Mouse (Mus musculus) forebrain, embryonic 11.5 days (tissue): Measurements from ENCODE around the gene Ap2a1. TPM values are rescaled to one million over a fixed set of nuclear protein-coding genes. Genes with fewer than 3 reads are reported as not detected.

Experiments used
- ATAC-seq: fragments of 200-750 bp; cut with Nextera tagmentation; replicated peaks from 2 replicates; pipeline ENCODE4 v1.8.0; 2017; ENCODE audit warnings: moderate TSS enrichment; ENCODE audit not compliant: low FRiP score
- DNase-seq: peaks from one replicate; pipeline ENCODE4 v3.0.0-alpha.2; 2017; ENCODE audit warnings: low spot score
- H3K27ac ChIP-seq: fragments of 300-500 bp; sonication (generic); 2 replicates; pipeline ENCODE4 v1.5.1; 2014; ENCODE audit warnings: low read depth, low read length
- H3K27me3 ChIP-seq: fragments of 300-500 bp; sonication (generic); 2 replicates; pipeline ENCODE4 v1.6.1; 2014; ENCODE audit warnings: mild to moderate bottlenecking, low read length, mixed read lengths; ENCODE audit not compliant: control insufficient read depth, insufficient read depth
- H3K36me3 ChIP-seq: fragments of 300-500 bp; sonication (generic); 2 replicates; pipeline ENCODE4 v1.6.1; 2014; ENCODE audit warnings: mild to moderate bottlenecking, low read length, moderate library complexity, mixed read lengths; ENCODE audit not compliant: control insufficient read depth, insufficient read depth
- H3K4me1 ChIP-seq: fragments of 300-500 bp; sonication (generic); replicated peaks from 2 replicates; pipeline ENCODE4 v1.6.1; 2014; ENCODE audit warnings: low read length, mixed read lengths; ENCODE audit not compliant: control insufficient read depth, insufficient read depth
- H3K4me2 ChIP-seq: fragments of 300-500 bp; sonication (generic); 2 replicates; pipeline ENCODE4 v1.6.1; 2014; ENCODE audit warnings: low read depth, mild to moderate bottlenecking, low read length, moderate library complexity, mixed read lengths; ENCODE audit not compliant: severe bottlenecking
- H3K4me3 ChIP-seq: fragments of 300-500 bp; sonication (generic); 2 replicates; pipeline ENCODE4 v1.5.1; 2014; ENCODE audit warnings: low read depth, low read length
- H3K9ac ChIP-seq: fragments of 300-500 bp; sonication (generic); 2 replicates; pipeline ENCODE4 v1.6.1; 2014; ENCODE audit warnings: low read length
- H3K9me3 ChIP-seq: fragments of 300-500 bp; sonication (generic); 2 replicates; pipeline ENCODE4 v1.6.1; 2016; ENCODE audit warnings: low read length, mixed read lengths; ENCODE audit not compliant: control insufficient read depth
- WGBS: fragments of 180-500 bp; shearing (Covaris S2); extraction: QIAGEN DNeasy Blood & Tissue Kit; methylation state at CpG from one replicate; pipeline ENCODE4 v1.1.7; 2014; 5-methylcytosine and 5-hydroxymethylcytosine counted together
- polyA plus RNA-seq: library from polyadenylated mRNA; unstranded; fragments of >200 nt; fragmentation: Nextera tagmentation; extraction: Ambion mirVana; gene quantifications from 2 replicates; pipeline ENCODE4 v1.2.1, GENCODE M21; 2014

Ap2a1 gene
- polyA plus RNA-seq, 1 experiment from 2014 or later: 88.8 TPM

DNA sequence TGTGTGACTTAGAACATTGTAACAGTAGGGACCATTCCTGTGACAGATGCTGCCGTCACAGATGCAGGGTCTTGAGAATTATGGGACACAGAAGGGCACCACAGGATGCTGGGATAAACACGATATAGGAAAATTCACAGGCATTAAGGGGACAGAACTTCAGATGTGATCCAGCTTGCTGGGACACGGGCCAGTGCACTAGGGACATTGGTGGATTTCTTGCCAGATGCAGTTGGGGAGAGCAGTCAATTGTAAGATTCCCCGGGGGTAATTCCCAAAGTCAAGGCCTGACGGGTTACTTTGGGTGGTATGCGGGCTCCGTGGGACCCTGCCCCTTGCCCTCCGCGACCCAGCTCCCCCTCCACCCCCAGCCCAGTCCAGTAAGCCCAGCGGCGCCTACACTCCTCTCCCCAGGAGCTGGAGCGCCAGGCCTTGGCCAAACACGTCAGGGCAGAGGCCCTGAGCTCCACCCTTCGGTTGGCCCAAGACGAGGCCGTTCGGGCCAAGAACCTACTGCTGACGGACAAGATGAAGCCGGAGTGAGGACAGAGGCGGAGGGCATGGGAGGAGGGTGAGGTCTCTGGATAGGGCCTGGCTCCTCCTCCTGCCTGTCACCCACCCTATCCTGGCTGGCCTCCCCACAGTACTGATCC, 28.0 kb upstream of the Ap2a1 start:
- no peak overlapping the region for H3K9ac ChIP-seq
- H3K27me3 ChIP-seq: no peaks in the 10 kb centered on the region
- WGBS: 76% methylated on average over 20 of the region's 20 CpGs
- H3K27ac ChIP-seq: no peak overlapping the region
- DNase-seq (no peak), ATAC-seq (no peak)
- no peaks in the 10 kb centered on the region for H3K36me3 ChIP-seq
- no peak overlapping the region for H3K4me3 ChIP-seq
- no peak overlapping the region for H3K4me2 ChIP-seq
- H3K4me1 ChIP-seq: peaks cover 4% of the 10 kb centered on the region
- H3K9me3 ChIP-seq: no peaks in the 10 kb centered on the region

- Histone ChIP-seq H3K36me3 (no peaks in the 10 kb centered on the region), H3K27me3 (peaks cover under 1% of the 10 kb centered on the region; the same call in 1 of the 2 replicates), H3K4me2 (no peak overlapping the region), H3K4me3 (no peak overlapping the region), H3K9ac (no peak overlapping the region), H3K4me1 (peaks cover 10% of the 10 kb centered on the region), H3K9me3 (no peaks in the 10 kb centered on the region), H3K27ac (no peak overlapping the region)
- no peak for DNase-seq
- no peak for ATAC-seq
- 56% methylated on average over 6 of the region's 6 CpGs for WGBS
Observed at GRCm38 (mm10) chr7:44956266-44956665, 27.0 kb upstream of the Ap2a1 start.

GRCm38 (mm10) chr7:44955628-44956027, 26.3 kb upstream of the Ap2a1 start:
- no peaks in the 10 kb centered on the region for H3K9me3 ChIP-seq
- no peak overlapping the region for H3K27ac ChIP-seq
- H3K9ac ChIP-seq: no peak overlapping the region
- no peaks in the 10 kb centered on the region for H3K36me3 ChIP-seq
- no peak for ATAC-seq
- H3K4me1 ChIP-seq: peaks cover 10% of the 10 kb centered on the region
- 53% methylated on average over 5 of the region's 5 CpGs for WGBS
- no peak for DNase-seq
- peaks cover 6% of the 10 kb centered on the region for H3K27me3 ChIP-seq
- H3K4me3 ChIP-seq: no peak overlapping the region
- no peak overlapping the region for H3K4me2 ChIP-seq

DNA sequence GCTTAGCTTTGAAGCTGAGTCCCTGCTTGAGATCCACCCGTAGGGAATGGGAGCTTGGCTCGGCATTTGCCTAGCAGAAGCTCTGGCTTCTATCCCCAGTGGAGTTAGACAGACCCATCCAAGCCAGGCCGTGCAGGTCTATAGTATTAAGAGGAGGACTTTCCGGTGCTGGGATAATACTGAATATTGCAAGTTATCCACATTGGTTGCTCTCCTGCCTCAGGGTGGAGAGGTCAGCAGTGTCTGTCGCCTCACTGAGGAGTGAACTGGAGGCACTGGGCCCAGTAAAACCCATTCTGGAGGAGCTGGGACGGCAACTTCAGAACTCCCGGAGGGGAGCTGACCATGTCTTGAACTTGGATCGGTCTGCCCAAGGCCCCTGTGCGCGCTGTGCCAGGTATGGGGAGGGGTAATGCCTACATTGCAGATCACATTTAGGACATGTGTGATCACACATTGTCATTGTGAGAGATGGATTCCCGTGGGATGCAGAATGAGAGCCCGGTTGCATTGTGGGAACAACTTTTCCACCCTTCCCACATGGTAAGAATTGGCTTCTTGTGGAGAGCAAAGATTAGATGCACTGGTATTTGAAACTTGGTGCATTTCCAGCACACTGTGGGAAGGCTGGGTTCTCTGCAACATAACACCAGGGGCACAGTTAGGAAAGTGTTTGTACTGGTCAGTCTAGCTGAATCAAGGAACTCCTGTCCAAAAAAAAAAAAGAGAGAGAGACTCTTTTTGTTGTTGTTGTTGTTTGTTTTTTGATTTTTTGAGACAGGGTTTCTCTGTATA, 25.0 kb upstream of the Ap2a1 start:
- no peaks in the 10 kb centered on the region for H3K9me3 ChIP-seq

GRCm38 (mm10) chr7:44953561-44953960, 24.3 kb upstream of the Ap2a1 start:
- Histone ChIP-seq H3K4me2 (no peak overlapping the region), H3K27ac (no peak overlapping the region), H3K4me3 (no peak overlapping the region)

More for the DNA sequence above, 25.0 kb upstream of the Ap2a1 start:
- Histone ChIP-seq H3K4me3 (no peak overlapping the region), H3K36me3 (no peaks in the 10 kb centered on the region), H3K4me1 (peaks cover 10% of the 10 kb centered on the region), H3K27ac (no peak overlapping the region), H3K4me2 (no peak overlapping the region), H3K27me3 (peaks cover 13% of the 10 kb centered on the region), H3K9ac (no peak overlapping the region)
- no peak for ATAC-seq
- DNase-seq: no peak
- WGBS: 85% methylated on average over 12 of the region's 12 CpGs

DNA sequence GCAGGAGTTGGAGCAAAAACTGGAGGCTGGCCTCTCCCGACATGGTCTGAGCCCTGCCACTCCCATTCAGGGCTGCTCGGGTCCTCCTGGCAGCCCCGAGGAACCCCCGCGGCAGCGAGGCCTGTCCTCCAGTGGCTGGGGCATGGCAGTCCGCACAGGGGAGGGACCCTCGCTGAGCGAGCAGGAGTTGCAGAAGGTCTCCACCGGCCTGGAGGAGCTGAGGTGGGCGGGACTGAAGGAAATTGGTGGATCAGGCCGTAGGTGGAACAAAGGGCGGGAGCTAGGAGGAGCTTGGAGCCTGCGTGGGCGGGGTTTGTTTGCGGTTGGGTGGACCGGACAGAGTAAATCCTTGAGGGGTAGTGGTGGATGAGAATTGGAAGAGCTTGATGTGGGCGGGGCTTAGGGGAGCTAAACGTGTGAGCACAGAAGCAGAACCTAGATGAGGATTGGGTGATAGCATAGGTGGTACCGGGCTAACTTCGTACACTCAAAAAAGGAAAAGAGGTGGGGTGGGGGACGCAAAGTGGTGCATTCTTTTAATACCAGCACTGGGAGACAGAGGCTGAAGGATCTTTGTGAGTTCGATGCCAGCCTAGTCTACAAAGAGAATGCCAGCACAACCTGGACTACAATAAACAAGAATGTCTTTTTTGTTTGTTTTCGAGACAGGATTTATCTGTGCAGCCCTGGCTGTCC, 23.5 kb upstream of the Ap2a1 start:
- Histone ChIP-seq H3K4me2 (peak overlapping the region; percentile 94), H3K9me3 (no peaks in the 10 kb centered on the region), H3K27me3 (peaks cover 13% of the 10 kb centered on the region), H3K9ac (peak overlapping the region; percentile 63), H3K4me1 (peaks cover 10% of the 10 kb centered on the region), H3K36me3 (no peaks in the 10 kb centered on the region), H3K4me3 (peak overlapping the region; percentile 41), H3K27ac (peak overlapping the region; percentile 18; the same call in 1 of the 2 replicates)
- WGBS: 9% methylated on average over 24 of the region's 24 CpGs
- DNase-seq: peak; percentile 93
- peak; percentile 89 for ATAC-seq

More at GRCm38 (mm10) chr7:44953561-44953960, 24.3 kb upstream of the Ap2a1 start:
- Histone ChIP-seq H3K27me3 (peaks cover 13% of the 10 kb centered on the region), H3K36me3 (no peaks in the 10 kb centered on the region), H3K4me1 (peaks cover 10% of the 10 kb centered on the region), H3K9me3 (no peaks in the 10 kb centered on the region), H3K9ac (no peak overlapping the region)
- no peak for DNase-seq
- ATAC-seq: no peak
- WGBS: 59% methylated on average over 14 of the region's 14 CpGs

DNA sequence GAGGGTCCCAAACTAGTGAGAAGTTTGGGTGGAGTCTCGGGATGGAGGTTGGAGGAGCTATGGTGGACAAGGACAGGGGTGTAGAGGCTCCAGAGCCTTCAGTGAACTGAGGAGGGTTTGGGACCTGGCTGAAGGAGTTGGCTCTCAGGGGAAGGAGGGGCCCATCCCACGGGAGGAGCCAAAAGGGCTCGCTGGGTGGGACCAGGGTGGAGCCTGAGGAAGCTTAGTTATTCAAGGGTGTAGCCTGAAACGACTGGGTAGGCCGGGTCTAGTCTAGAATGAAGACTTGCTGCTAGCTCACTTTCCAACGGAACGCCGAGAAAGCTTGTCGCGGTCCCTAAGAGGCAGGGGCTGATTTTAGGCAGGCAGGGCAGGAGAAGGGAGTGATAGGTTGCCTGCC, 22.7 kb upstream of the Ap2a1 start:
- Histone ChIP-seq H3K36me3 (no peaks in the 10 kb centered on the region), H3K9ac (peak overlapping the region; percentile 63; the same call in 1 of the 2 replicates), H3K9me3 (no peaks in the 10 kb centered on the region), H3K4me3 (peak overlapping the region; percentile 41), H3K27ac (no peak overlapping the region), H3K4me2 (peak overlapping the region; percentile 94), H3K27me3 (peaks cover 13% of the 10 kb centered on the region), H3K4me1 (peaks cover 10% of the 10 kb centered on the region)
- ATAC-seq: peak; percentile 55
- under 1% methylated on average over 10 of the region's 10 CpGs for WGBS
- peak; percentile 75 for DNase-seq

DNA sequence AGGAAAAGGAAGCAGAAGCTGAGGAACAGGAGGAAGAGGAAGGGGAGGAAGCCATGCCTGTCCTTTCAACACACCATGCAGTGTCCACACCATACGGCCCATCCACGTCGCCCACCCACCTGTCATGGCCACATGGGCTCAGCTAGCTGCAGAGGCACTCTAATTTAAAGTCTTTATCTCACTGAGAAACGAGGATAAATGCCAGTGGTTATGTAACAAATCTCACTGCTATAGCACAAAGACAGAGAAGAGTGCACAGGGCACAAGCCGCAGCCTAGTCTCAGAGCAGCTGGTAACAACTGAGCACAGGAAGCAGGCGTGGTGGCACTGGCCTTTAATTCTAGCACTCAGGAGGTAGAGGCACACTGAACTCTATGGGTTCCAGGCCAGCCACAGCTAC, 20.6 kb upstream of the Ap2a1 start:
- Histone ChIP-seq H3K27me3 (peaks cover 13% of the 10 kb centered on the region), H3K9ac (no peak overlapping the region), H3K36me3 (no peaks in the 10 kb centered on the region), H3K4me1 (peaks cover 10% of the 10 kb centered on the region), H3K27ac (no peak overlapping the region), H3K4me2 (no peak overlapping the region), H3K9me3 (no peaks in the 10 kb centered on the region), H3K4me3 (no peak overlapping the region)
- WGBS: 77% methylated on average over 6 of the region's 6 CpGs
- DNase-seq (no peak), ATAC-seq (no peak)
